Mouse (Mus musculus) midbrain, embryonic 11.5 days (tissue): Measurements from ENCODE around the gene Sirt1. TPM values are rescaled to one million over a fixed set of nuclear protein-coding genes. Genes with fewer than 3 reads are reported as not detected.

ENCODE experiments used
- ATAC-seq: fragments of 200-750 bp; cut with Nextera tagmentation; 2 replicates; pipeline ENCODE4 v1.8.0; 2017; ENCODE audit warnings: moderate TSS enrichment, moderate library complexity; ENCODE audit not compliant: low FRiP score
- DNase-seq: peaks from one replicate; pipeline ENCODE4 v3.0.0; 2015; ENCODE audit warnings: low spot score; ENCODE audit errors: missing footprints
- H3K27ac ChIP-seq: fragments of 300-500 bp; sonication (generic); 2 replicates; pipeline ENCODE4 v1.5.1; 2014; ENCODE audit warnings: low read depth, low read length
- H3K27me3 ChIP-seq: fragments of 300-500 bp; sonication (generic); 2 replicates; pipeline ENCODE4 v1.6.1; 2014; ENCODE audit warnings: mild to moderate bottlenecking, low read length, moderate library complexity, mixed read lengths; ENCODE audit not compliant: control insufficient read depth, insufficient read depth
- H3K36me3 ChIP-seq: fragments of 300-500 bp; sonication (generic); 2 replicates; pipeline ENCODE4 v1.6.1; 2014; ENCODE audit warnings: mild to moderate bottlenecking, low read length, moderate library complexity, mixed read lengths; ENCODE audit not compliant: control insufficient read depth, insufficient read depth
- H3K4me1 ChIP-seq: fragments of 300-500 bp; sonication (generic); 2 replicates; pipeline ENCODE4 v1.6.1; 2014; ENCODE audit warnings: low read length; ENCODE audit not compliant: control insufficient read depth, insufficient read depth
- H3K4me2 ChIP-seq: fragments of 300-500 bp; sonication (generic); 2 replicates; pipeline ENCODE4 v1.6.1; 2014; ENCODE audit warnings: mild to moderate bottlenecking, moderate library complexity
- H3K4me3 ChIP-seq: fragments of 300-500 bp; sonication (generic); 2 replicates; pipeline ENCODE4 v1.5.1; 2014; ENCODE audit warnings: low read depth, low read length
- H3K9ac ChIP-seq: fragments of 300-500 bp; sonication (generic); 2 replicates; pipeline ENCODE4 v1.6.1; 2014; ENCODE audit warnings: low read length
- H3K9me3 ChIP-seq: fragments of 300-500 bp; sonication (generic); 2 replicates; pipeline ENCODE4 v1.6.1; 2016; ENCODE audit warnings: low read length; ENCODE audit not compliant: control insufficient read depth
- WGBS: fragments of 180-500 bp; shearing (Covaris S2); extraction: QIAGEN DNeasy Blood & Tissue Kit; methylation state at CpG from one replicate; pipeline ENCODE4 v1.1.7; 2014; 5-methylcytosine and 5-hydroxymethylcytosine counted together
- polyA plus RNA-seq: library from polyadenylated mRNA; unstranded; fragments of >200 nt; fragmentation: Nextera tagmentation; extraction: Ambion mirVana; gene quantifications from 2 replicates; pipeline ENCODE4 v1.2.1, GENCODE M21; 2014

Gene Sirt1
- polyA plus RNA-seq, 1 experiment from 2014 or later = 9.8 TPM

GRCm38 (mm10) chr10:63348291-63348690 lies 33.2 kb downstream of the Sirt1 start:
- no peak overlapping the region for H3K27ac ChIP-seq
- no peak for DNase-seq
- H3K36me3 ChIP-seq = no peaks in the 10 kb centered on the region
- H3K4me1 ChIP-seq = peaks cover 8% of the 10 kb centered on the region; the same call in 1 of the 2 replicates
- no peaks in the 10 kb centered on the region for H3K27me3 ChIP-seq
- no peak for ATAC-seq
- no peaks in the 10 kb centered on the region for H3K9me3 ChIP-seq
- no peak overlapping the region for H3K9ac ChIP-seq
- no peak overlapping the region for H3K4me3 ChIP-seq
- H3K4me2 ChIP-seq = no peak overlapping the region
- WGBS = 40% methylated on average over 3 of the region's 3 CpGs

- H3K9me3 ChIP-seq = no peaks in the 10 kb centered on the region
- ATAC-seq (no peak), DNase-seq (no peak)
- H3K4me3 ChIP-seq = no peak overlapping the region
- no peak overlapping the region for H3K27ac ChIP-seq
- 93% methylated on average over 3 of the region's 3 CpGs for WGBS
- H3K36me3 ChIP-seq = no peaks in the 10 kb centered on the region
- H3K4me1 ChIP-seq = peaks cover 8% of the 10 kb centered on the region; the same call in 1 of the 2 replicates
- no peak overlapping the region for H3K4me2 ChIP-seq
- H3K27me3 ChIP-seq = no peaks in the 10 kb centered on the region
- no peak overlapping the region for H3K9ac ChIP-seq
These were observed 36.8 kb downstream of the Sirt1 start for GRCm38 (mm10) chr10:63344751-63345150.

- Histone ChIP-seq H3K27ac (no peak overlapping the region), H3K4me2 (no peak overlapping the region), H3K4me1 (peaks cover 16% of the 10 kb centered on the region), H3K9me3 (no peaks in the 10 kb centered on the region), H3K27me3 (no peaks in the 10 kb centered on the region), H3K36me3 (no peaks in the 10 kb centered on the region), H3K4me3 (no peak overlapping the region), H3K9ac (no peak overlapping the region)
- ATAC-seq (no peak), DNase-seq (no peak)
- 80% methylated on average over 2 of the region's 2 CpGs for WGBS
These were observed 40.2 kb downstream of the Sirt1 start for GRCm38 (mm10) chr10:63341351-63341750.

- peak; percentile 97 for ATAC-seq
- H3K36me3 ChIP-seq = no peaks in the 10 kb centered on the region; the same call in 1 of the 2 replicates
These were observed 42.4 kb downstream of the Sirt1 start for GRCm38 (mm10) chr10:63338914-63339643.

GRCm38 (mm10) chr10:63337951-63338836 lies 43.3 kb downstream of the Sirt1 start:
- H3K27me3 ChIP-seq = no peaks in the 10 kb centered on the region
- H3K4me3 ChIP-seq = peak overlapping the region; percentile 91
- WGBS = 2% methylated on average over 57 of the region's 113 CpGs
- no peaks in the 10 kb centered on the region for H3K9me3 ChIP-seq
- H3K36me3 ChIP-seq = no peaks in the 10 kb centered on the region; the same call in 1 of the 2 replicates
- DNase-seq (peak; percentile 97), ATAC-seq (peak; percentile 86)
- H3K9ac ChIP-seq = peak overlapping the region; percentile 98
- peaks cover 16% of the 10 kb centered on the region for H3K4me1 ChIP-seq
- H3K4me2 ChIP-seq = peak overlapping the region; percentile 80
- H3K27ac ChIP-seq = peak overlapping the region; percentile 79

More at GRCm38 (mm10) chr10:63338914-63339643, 42.4 kb downstream of the Sirt1 start:
- no peaks in the 10 kb centered on the region for H3K27me3 ChIP-seq
- peak overlapping the region; percentile 91 for H3K4me3 ChIP-seq
- peak overlapping the region; percentile 79 for H3K27ac ChIP-seq
- peak overlapping the region; percentile 80 for H3K4me2 ChIP-seq
- H3K9ac ChIP-seq = peak overlapping the region; percentile 98
- peaks cover 16% of the 10 kb centered on the region for H3K4me1 ChIP-seq
- H3K9me3 ChIP-seq = no peaks in the 10 kb centered on the region
- WGBS = under 1% methylated on average over 46 of the region's 74 CpGs
- DNase-seq = peak; percentile 98

GRCm38 (mm10) chr10:63337326-63337725 lies 44.2 kb downstream of the Sirt1 start:
- DNase-seq (peak; percentile 85), ATAC-seq (no peak)
- H3K27ac ChIP-seq = no peak overlapping the region
- H3K9me3 ChIP-seq = no peaks in the 10 kb centered on the region
- H3K36me3 ChIP-seq = no peaks in the 10 kb centered on the region; the same call in 1 of the 2 replicates
- H3K4me1 ChIP-seq = peaks cover 16% of the 10 kb centered on the region
- peak overlapping the region; percentile 91 for H3K4me3 ChIP-seq
- no peaks in the 10 kb centered on the region for H3K27me3 ChIP-seq
- peak overlapping the region; percentile 98 for H3K9ac ChIP-seq
- WGBS = 35% methylated on average over 5 of the region's 5 CpGs
- peak overlapping the region; percentile 80 for H3K4me2 ChIP-seq

- Histone ChIP-seq H3K27ac (no peak overlapping the region), H3K4me2 (peak overlapping the region; percentile 80), H3K9me3 (no peaks in the 10 kb centered on the region), H3K36me3 (no peaks in the 10 kb centered on the region; the same call in 1 of the 2 replicates), H3K9ac (peak overlapping the region; percentile 98), H3K4me3 (peak overlapping the region; percentile 91), H3K27me3 (no peaks in the 10 kb centered on the region), H3K4me1 (peaks cover 16% of the 10 kb centered on the region)
- WGBS = 67% methylated on average over 13 of the region's 13 CpGs
- DNase-seq = no peak
- no peak for ATAC-seq
These were observed 44.6 kb downstream of the Sirt1 start for GRCm38 (mm10) chr10:63336901-63337300.

GRCm38 (mm10) chr10:63327091-63327490 lies 54.4 kb downstream of the Sirt1 start:
- DNase-seq (no peak), ATAC-seq (no peak)
- no peak overlapping the region for H3K9ac ChIP-seq
- WGBS = 98% methylated on average over 1 of the region's 1 CpGs
- H3K27me3 ChIP-seq = no peaks in the 10 kb centered on the region
- H3K27ac ChIP-seq = no peak overlapping the region
- H3K4me1 ChIP-seq = no peaks in the 10 kb centered on the region
- H3K4me2 ChIP-seq = no peak overlapping the region
- peaks cover 13% of the 10 kb centered on the region; the same call in 1 of the 2 replicates for H3K36me3 ChIP-seq
- H3K9me3 ChIP-seq = no peaks in the 10 kb centered on the region
- no peak overlapping the region for H3K4me3 ChIP-seq

GRCm38 (mm10) chr10:63313726-63314125 lies 67.8 kb downstream of the Sirt1 start:
- H3K36me3 ChIP-seq = peaks cover 12% of the 10 kb centered on the region
- no peak for ATAC-seq

More at GRCm38 (mm10) chr10:63313726-63314125, 67.8 kb downstream of the Sirt1 start:
- Histone ChIP-seq H3K9ac (no peak overlapping the region), H3K4me2 (no peak overlapping the region), H3K4me1 (no peaks in the 10 kb centered on the region), H3K27me3 (no peaks in the 10 kb centered on the region), H3K27ac (no peak overlapping the region), H3K4me3 (no peak overlapping the region), H3K9me3 (no peaks in the 10 kb centered on the region)
- 88% methylated on average over 1 of the region's 1 CpGs for WGBS
- DNase-seq = no peak
